Mouse (Mus musculus): Measurements from ENCODE around the gene Hrc.

- TF ChIP-seq EP300 (IDR thresholded peaks at IDR 0.05; ENCODE audit: low read length) (no peak), MAX (IDR thresholded peaks at IDR 0.05; ENCODE audit: low read length) (no peak), POLR2A (IDR thresholded peaks at IDR 0.05; ENCODE audit: low read depth, low read length) (no peak), HCFC1 (IDR thresholded peaks at IDR 0.05; ENCODE audit: low read depth, low read length) (no peak), CTCF (conservative IDR thresholded peaks at IDR 0.05 in 1 of 2, IDR thresholded peaks at IDR 0.05 in 1 of 2; ENCODE audit: low read depth in 2 of 2, low read length in 2 of 2) (no peak), USF1 (IDR thresholded peaks at IDR 0.05; ENCODE audit: low read depth, low read length) (no peak), RAD21 (IDR thresholded peaks at IDR 0.05; ENCODE audit: low read depth, low read length) (no peak), GABPA (IDR thresholded peaks at IDR 0.05; ENCODE audit: insufficient replicate concordance, low read depth, low read length) (no peak), TBP (conservative IDR thresholded peaks at IDR 0.05; ENCODE audit: low read depth, low read length) (no peak), CHD2 (IDR thresholded peaks at IDR 0.05; ENCODE audit: low read length) (no peak)
Observed at GRCm38 (mm10) chr7:45376057-45376456, 41.0 kb downstream of the Hrc start.
